Mouse (Mus musculus) limb, embryonic 10.5 days (tissue): ENCODE results near the gene Efhc1. TPM values are rescaled to one million over a fixed set of nuclear protein-coding genes. Genes with fewer than 3 reads are reported as not detected.

Experiments
- DNase-seq: peaks from one replicate; pipeline ENCODE4 v3.0.0-alpha.2; 2017; ENCODE audit warnings: low spot score
- H3K27ac ChIP-seq: fragments of 300-500 bp; sonication (generic); 2 replicates; pipeline ENCODE4 v1.5.1; 2016; ENCODE audit warnings: mild to moderate bottlenecking
- H3K27me3 ChIP-seq: fragments of 300-500 bp; sonication (generic); 2 replicates; pipeline ENCODE4 v1.6.1; 2016; ENCODE audit warnings: low read depth, mild to moderate bottlenecking; ENCODE audit not compliant: poor library complexity, severe bottlenecking
- H3K36me3 ChIP-seq: fragments of 300-500 bp; sonication (generic); 2 replicates; pipeline ENCODE4 v1.6.1; 2016; ENCODE audit warnings: mild to moderate bottlenecking, moderate library complexity
- H3K4me1 ChIP-seq: fragments of 300-500 bp; sonication (generic); 2 replicates; pipeline ENCODE4 v1.6.1; 2016
- H3K4me3 ChIP-seq: fragments of 300-500 bp; sonication (generic); 2 replicates; pipeline ENCODE4 v1.5.1; 2016; ENCODE audit warnings: mild to moderate bottlenecking, moderate library complexity
- H3K9me3 ChIP-seq: fragments of 300-500 bp; sonication (generic); replicated peaks from 2 replicates; pipeline ENCODE4 v1.6.1; 2016; ENCODE audit warnings: mild to moderate bottlenecking
- WGBS: fragments of 180-500 bp; shearing (Covaris S2); methylation state at CpG from one replicate; pipeline ENCODE4 v1.1.7; 2016; 5-methylcytosine and 5-hydroxymethylcytosine counted together
- polyA plus RNA-seq: library from polyadenylated mRNA; unstranded; fragments of >200 nt; fragmentation: Nextera tagmentation; extraction: Ambion mirVana; gene quantifications from 2 replicates; pipeline ENCODE4 v1.2.1, GENCODE M21; 2016

Gene Efhc1
- polyA plus RNA-seq, 1 experiment from 2014 or later = 1.5 TPM

GRCm38 (mm10) chr1:20974341-20975135 is 23.1 kb downstream of the Efhc1 start:
- peak; percentile 18 for DNase-seq
- 72% methylated on average over 9 of the region's 9 CpGs for WGBS
- Histone ChIP-seq H3K4me3 (no peak overlapping the region), H3K4me1 (no peaks in the 10 kb centered on the region), H3K36me3 (no peaks in the 10 kb centered on the region), H3K27me3 (no peaks in the 10 kb centered on the region), H3K27ac (no peak overlapping the region), H3K9me3 (no peaks in the 10 kb centered on the region)

- no peak for DNase-seq
- no peaks in the 10 kb centered on the region for H3K36me3 ChIP-seq
- no peaks in the 10 kb centered on the region for H3K27me3 ChIP-seq
- no peak overlapping the region for H3K27ac ChIP-seq
- no peaks in the 10 kb centered on the region for H3K4me1 ChIP-seq
- H3K9me3 ChIP-seq = no peaks in the 10 kb centered on the region
- 81% methylated on average over 1 of the region's 1 CpGs for WGBS
- H3K4me3 ChIP-seq = no peak overlapping the region
Measured at GRCm38 (mm10) chr1:20980553-20980952, 29.1 kb downstream of the Efhc1 start.

DNA sequence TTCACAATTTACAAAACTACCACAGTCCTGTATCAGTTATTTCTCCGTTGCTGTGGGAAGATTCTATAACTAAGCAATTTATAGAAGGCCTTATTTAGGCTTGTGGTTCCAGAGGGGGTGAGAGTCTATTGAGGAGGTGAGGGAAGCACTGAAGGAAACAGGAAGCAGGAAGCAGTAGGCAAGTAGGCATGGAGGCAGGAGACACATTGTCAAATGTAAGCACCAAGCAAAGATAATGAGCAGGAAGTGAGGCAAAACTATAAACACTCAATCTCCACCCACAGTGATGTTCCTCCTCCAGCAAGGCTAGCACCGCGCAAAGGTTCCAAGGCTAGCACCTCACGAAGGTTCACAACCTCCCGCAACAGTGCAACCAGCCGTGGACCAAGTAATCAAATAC is 30.3 kb downstream of the Efhc1 start:
- no peak for DNase-seq
- H3K27ac ChIP-seq = no peak overlapping the region
- H3K4me1 ChIP-seq = no peaks in the 10 kb centered on the region
- 97% methylated on average over 6 of the region's 6 CpGs for WGBS
- no peak overlapping the region for H3K4me3 ChIP-seq
- no peaks in the 10 kb centered on the region for H3K9me3 ChIP-seq
- H3K27me3 ChIP-seq = no peaks in the 10 kb centered on the region
- H3K36me3 ChIP-seq = no peaks in the 10 kb centered on the region

DNA sequence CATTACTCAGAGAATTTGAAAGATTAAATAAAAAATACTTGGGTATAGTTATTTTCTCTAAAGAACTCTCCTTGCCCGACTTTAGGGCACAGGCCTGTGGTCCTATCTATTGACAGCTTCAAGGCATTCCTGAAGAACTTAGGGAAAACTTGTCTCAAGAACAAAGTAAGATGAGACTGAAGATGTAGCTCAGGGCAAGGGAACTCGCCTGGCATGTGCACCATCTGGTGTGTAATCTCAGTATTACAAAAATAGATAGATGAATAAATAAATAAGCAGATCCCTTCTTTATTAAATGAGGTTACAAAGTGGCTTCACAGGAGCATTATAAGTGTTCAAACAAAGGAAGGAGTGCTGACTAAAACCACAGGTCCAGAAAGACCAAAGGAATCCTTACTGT is 32.7 kb downstream of the Efhc1 start:
- no peak for DNase-seq
- H3K4me3 ChIP-seq = no peak overlapping the region

GRCm38 (mm10) chr1:20984582-20984981 is 33.2 kb downstream of the Efhc1 start:
- Histone ChIP-seq H3K4me3 (no peak overlapping the region), H3K4me1 (no peaks in the 10 kb centered on the region), H3K9me3 (no peaks in the 10 kb centered on the region), H3K36me3 (no peaks in the 10 kb centered on the region), H3K27me3 (no peaks in the 10 kb centered on the region), H3K27ac (no peak overlapping the region)
- DNase-seq = no peak
- WGBS = 91% methylated on average over 4 of the region's 4 CpGs

More for the DNA sequence above, 32.7 kb downstream of the Efhc1 start:
- 74% methylated on average over 2 of the region's 2 CpGs for WGBS
- H3K27me3 ChIP-seq = no peaks in the 10 kb centered on the region
- no peaks in the 10 kb centered on the region for H3K9me3 ChIP-seq
- H3K27ac ChIP-seq = no peak overlapping the region
- H3K4me1 ChIP-seq = no peaks in the 10 kb centered on the region
- H3K36me3 ChIP-seq = no peaks in the 10 kb centered on the region

GRCm38 (mm10) chr1:20986378-20987056 is 35.1 kb downstream of the Efhc1 start:
- Histone ChIP-seq H3K27me3 (no peaks in the 10 kb centered on the region), H3K4me1 (no peaks in the 10 kb centered on the region), H3K4me3 (no peak overlapping the region), H3K9me3 (no peaks in the 10 kb centered on the region), H3K27ac (no peak overlapping the region), H3K36me3 (no peaks in the 10 kb centered on the region)
- DNase-seq = no peak
- WGBS = 74% methylated on average over 10 of the region's 10 CpGs

DNA sequence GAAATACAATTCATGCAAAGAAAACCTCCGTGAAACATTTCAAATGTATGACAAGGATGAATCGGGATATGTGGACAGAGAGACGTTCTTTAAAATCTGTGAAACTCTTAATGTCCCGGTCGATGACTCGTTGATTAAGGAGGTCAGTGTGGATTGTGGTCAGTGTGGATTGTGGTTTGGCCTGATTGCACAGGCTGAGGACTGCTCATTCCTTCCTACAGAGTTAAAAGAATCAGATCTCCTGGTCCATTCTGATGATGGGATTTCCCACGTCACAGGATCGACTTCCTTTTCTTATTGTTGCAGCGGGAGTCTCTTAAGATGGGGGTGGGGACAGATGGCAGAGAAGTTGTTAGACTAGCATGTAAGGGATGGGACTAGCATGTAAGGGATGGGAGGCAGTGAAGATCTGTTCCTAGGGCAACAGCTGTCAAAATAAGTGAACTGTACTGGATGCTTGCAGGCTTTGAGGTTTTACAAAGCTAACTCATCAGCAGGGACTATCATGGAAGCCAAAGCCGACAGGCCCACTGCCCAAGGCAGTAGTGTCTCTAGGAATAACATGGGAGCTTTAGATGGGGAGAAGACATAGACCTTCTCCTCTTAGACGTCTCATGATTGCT is 38.1 kb downstream of the Efhc1 start:
- Histone ChIP-seq H3K9me3 (no peaks in the 10 kb centered on the region), H3K36me3 (no peaks in the 10 kb centered on the region), H3K4me3 (no peak overlapping the region), H3K27me3 (no peaks in the 10 kb centered on the region), H3K4me1 (no peaks in the 10 kb centered on the region), H3K27ac (no peak overlapping the region)
- WGBS = 94% methylated on average over 11 of the region's 11 CpGs
- DNase-seq = no peak

DNA sequence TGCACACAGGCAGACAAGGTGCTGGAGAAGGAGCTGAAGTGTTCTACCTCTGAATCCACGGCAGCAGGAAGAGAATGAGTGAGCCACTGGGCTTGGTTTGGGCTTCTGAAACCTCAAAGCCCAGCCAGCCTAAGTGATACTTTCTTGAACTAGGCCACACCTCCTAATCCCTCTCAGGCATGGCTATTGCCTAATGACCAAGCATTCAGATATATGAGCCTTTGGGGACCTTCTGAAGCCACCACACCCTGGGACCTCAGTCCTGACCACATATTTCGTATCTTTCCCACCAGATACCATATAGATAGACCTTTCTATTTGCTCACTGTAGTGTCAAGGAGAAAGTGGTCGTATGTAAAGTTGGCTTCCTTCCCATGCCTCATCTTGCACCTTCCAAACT is 42.3 kb downstream of the Efhc1 start:
- no peaks in the 10 kb centered on the region for H3K4me1 ChIP-seq
- no peak overlapping the region for H3K4me3 ChIP-seq
- no peak for DNase-seq
- H3K36me3 ChIP-seq = no peaks in the 10 kb centered on the region
- no peak overlapping the region for H3K27ac ChIP-seq
- H3K27me3 ChIP-seq = no peaks in the 10 kb centered on the region
- H3K9me3 ChIP-seq = no peaks in the 10 kb centered on the region
- 85% methylated on average over 3 of the region's 3 CpGs for WGBS

DNA sequence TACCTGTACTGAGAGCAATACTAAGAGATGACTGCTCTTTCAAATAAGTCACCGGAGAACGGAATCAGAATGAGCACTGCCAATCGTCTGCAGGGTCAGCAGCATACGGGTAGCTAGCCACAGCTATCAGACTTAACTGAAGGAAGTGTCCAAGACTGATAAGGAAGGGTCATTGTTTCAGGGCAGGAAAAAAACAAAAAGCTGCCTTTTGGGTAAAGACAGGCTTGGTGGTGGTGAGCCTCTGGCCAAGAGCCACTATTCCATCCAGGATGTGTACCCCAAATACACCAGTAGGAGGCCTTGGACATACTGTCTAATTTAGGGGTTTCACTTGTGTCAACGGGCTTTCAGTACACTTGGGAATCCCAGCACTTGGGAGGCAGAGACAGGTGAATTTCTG is 42.9 kb downstream of the Efhc1 start:
- H3K27me3 ChIP-seq = no peaks in the 10 kb centered on the region
- H3K27ac ChIP-seq = no peak overlapping the region
- no peak overlapping the region for H3K4me3 ChIP-seq
- WGBS = 89% methylated on average over 5 of the region's 5 CpGs
- H3K36me3 ChIP-seq = peaks cover 5% of the 10 kb centered on the region; the same call in 1 of the 2 replicates
- H3K9me3 ChIP-seq = no peaks in the 10 kb centered on the region
- no peaks in the 10 kb centered on the region for H3K4me1 ChIP-seq
- no peak for DNase-seq

GRCm38 (mm10) chr1:20995331-20995986 is 44.0 kb downstream of the Efhc1 start:
- peaks cover 16% of the 10 kb centered on the region for H3K36me3 ChIP-seq
- H3K9me3 ChIP-seq = no peaks in the 10 kb centered on the region
- no peak for DNase-seq
- H3K4me1 ChIP-seq = no peaks in the 10 kb centered on the region
- 73% methylated on average over 7 of the region's 7 CpGs for WGBS
- no peak overlapping the region for H3K4me3 ChIP-seq
- no peak overlapping the region for H3K27ac ChIP-seq
- no peaks in the 10 kb centered on the region for H3K27me3 ChIP-seq

DNA sequence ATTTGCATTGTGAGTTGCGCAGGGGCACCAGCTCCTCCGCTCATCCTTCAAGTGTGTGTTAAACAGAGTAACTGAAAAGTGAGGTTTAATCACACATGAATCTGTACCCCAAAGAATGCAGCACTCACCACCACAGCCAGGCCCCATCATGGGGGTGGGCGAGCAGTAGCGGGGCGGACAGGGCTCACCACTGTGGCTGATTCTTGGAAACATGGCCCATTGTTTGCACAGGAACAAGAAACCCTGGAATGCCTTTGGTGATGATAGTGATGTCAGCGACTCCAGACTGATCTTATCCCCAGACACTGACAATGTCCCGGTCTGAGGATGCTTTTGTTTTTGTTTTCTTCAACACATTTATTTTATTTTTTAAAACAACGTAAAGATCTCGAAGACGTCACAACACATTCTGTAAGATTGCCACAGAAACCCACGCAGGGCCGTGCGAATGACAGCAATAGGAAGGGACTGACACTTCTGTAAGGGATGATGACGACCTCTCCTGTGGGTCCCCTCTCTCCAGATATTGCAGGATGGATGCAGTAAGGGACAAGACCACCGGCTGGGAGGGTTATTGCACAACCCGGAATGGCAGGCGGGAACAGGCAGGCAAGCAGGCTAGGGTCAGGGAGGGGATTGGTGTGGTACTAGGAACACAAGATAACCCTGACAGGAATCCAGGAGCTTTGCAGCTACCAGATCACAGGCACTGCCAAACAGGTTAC is 45.3 kb downstream of the Efhc1 start:
- H3K4me1 ChIP-seq = no peaks in the 10 kb centered on the region
- H3K27ac ChIP-seq = no peak overlapping the region
- DNase-seq = no peak
- H3K9me3 ChIP-seq = no peaks in the 10 kb centered on the region
- no peak overlapping the region for H3K4me3 ChIP-seq
- H3K36me3 ChIP-seq = peaks cover 29% of the 10 kb centered on the region
- WGBS = 74% methylated on average over 17 of the region's 17 CpGs
- no peaks in the 10 kb centered on the region for H3K27me3 ChIP-seq

- Histone ChIP-seq H3K9me3 (no peaks in the 10 kb centered on the region), H3K36me3 (peaks cover 34% of the 10 kb centered on the region), H3K4me3 (no peak overlapping the region), H3K4me1 (no peaks in the 10 kb centered on the region), H3K27me3 (no peaks in the 10 kb centered on the region), H3K27ac (no peak overlapping the region)
- no peak for DNase-seq
- 81% methylated on average over 2 of the region's 2 CpGs for WGBS
Measured at GRCm38 (mm10) chr1:20997328-20997689, 45.9 kb downstream of the Efhc1 start.
